Mouse (Mus musculus) CH12F3 (cell line): ENCODE results near the gene Tspan17.

ENCODE experiments used
- in situ Hi-C: fragments of 300-500 bp; cut with MboI; formaldehyde crosslinking; loops from 2 replicates; pipeline ENCODE4 v1.14.3; 2020; ENCODE audit warnings: low sequenced_read_pairs

Tspan17 gene

DNA sequence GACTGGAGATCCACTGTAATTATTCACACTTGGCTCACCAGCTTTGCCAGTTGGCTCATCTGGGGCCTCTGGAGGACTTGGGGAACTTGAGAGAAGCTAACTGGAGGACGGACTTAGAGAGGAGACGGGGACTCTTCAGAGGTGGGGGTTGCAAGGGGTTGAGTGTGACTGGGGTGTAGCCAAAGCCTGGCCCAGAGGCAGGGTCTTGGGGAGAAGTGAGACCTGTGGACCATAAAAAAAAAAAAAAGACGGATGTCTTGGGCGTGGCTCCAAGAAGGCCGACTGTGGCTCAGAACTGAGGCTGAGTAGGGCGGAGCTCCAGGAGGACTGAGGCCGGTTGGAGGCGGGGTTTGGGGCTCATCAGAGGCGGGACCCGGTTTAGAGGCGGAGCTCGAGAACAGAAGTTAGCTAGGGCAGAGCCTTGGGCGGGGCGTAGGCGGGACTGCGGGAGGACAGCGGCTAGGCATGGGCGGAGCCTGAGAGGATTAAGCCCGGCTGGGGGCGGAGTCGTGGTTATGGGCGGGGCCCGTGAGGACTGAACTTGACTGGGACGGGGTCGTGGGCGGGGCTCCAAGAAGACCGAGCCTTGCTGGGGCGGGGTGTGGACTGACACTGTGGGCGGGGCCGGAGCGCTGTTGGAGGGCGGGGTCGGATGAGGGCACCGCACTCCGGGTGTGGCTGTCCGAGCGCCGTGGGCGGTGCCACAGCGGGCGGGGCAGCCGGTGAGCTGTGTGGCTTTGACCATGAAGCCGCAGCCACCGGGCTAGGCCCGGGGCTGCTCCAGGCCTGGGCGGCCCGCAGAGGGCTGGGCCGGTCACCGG, at the start of gene Tspan17:
Gene Tspan17, plus strand, starts transcription at position 638 of the 821 bp plus-strand sequence.
- in situ Hi-C loops = no loop called here

- in situ Hi-C loops = no loop called here
Observed at GRCm38 (mm10) chr13:54746110-54746509, 43.1 kb upstream of the Tspan17 start.

DNA sequence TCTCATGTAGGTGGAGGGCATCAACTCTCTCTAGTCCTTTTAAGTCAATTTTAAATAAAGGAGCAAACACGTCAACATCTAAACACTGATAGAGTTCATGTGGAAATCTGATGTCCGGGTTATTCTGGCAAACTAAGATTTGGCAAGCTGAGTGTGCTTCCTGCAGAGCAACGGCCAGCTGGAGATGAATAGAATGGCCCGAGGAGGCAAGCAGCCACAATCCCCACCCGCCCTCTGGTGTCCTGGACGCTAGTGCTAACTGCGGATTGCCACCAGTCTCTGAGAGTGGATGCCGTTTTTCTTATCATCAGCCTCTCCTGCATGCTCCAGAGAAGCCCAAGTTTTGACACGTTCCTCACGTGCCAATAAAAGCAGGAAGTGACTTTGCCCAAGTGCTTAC, 42.3 kb upstream of the Tspan17 start:
- in situ Hi-C loops = no loop called here

- in situ Hi-C loops = no loop called here
Observed at GRCm38 (mm10) chr13:54748190-54748589, 41.0 kb upstream of the Tspan17 start.

GRCm38 (mm10) chr13:54748721-54749060, 40.5 kb upstream of the Tspan17 start:
- in situ Hi-C loops = no loop called here

- in situ Hi-C loops = no loop called here
Observed at GRCm38 (mm10) chr13:54749061-54749863, 39.9 kb upstream of the Tspan17 start.

DNA sequence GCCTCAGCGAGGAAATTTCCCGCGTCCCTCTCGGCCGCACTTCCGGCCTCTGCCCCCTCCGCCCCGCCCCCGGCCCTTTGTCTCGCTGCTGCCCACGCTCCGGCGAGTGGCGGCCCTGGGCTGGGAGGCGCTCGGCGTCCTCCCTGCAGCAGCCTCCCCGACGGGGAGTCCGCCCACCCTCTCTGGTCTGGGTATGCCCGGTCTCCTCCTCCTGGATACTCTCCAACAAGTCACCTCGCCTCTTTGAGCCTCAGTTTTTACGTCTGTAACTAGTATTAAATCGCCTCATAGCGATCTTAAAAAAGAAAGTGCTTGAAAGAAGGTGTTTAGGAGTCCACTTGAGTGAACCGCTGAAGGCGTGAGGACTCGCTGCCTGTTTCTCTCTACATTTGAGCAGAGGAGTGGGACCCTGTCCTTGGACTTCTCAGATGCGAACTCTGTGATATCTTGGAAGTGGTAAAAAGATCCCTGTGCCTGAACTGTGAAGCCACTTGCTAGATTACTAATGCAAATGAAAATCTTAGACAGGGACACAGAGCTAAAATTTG, 39.2 kb upstream of the Tspan17 start, which contains the start of gene Gprin1:
Gene Gprin1, minus strand, starts transcription at position 11 of the 548 bp plus-strand sequence.
- in situ Hi-C loops = no loop called here

- in situ Hi-C loops = no loop called here
Observed at GRCm38 (mm10) chr13:54750699-54751098, 38.5 kb upstream of the Tspan17 start.

DNA sequence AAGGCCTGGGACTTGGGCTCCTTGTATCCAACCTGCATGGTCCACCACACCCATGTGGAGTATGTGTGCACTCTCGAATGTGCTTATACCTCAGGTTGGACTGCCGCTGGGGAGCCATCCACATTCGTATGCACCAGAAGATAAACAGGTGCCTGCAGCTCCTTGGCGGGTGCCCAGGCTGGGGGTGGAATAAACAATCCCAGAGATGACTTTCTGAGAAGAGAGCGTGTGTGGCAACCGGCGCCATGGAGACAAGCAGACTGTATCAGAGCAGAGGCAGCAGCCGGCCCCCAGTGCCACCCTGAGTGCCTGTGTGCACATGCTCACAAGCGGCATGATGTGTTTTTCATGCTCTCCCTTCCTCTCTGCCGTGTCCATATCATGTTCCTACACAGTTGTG, 36.5 kb upstream of the Tspan17 start:
- in situ Hi-C loops = no loop called here

- in situ Hi-C loops = no loop called here
Observed at GRCm38 (mm10) chr13:54753733-54754132, 35.4 kb upstream of the Tspan17 start.

- in situ Hi-C loops = no loop called here
Observed at GRCm38 (mm10) chr13:54754169-54755080, 34.8 kb upstream of the Tspan17 start.

GRCm38 (mm10) chr13:54755201-54755830, 33.9 kb upstream of the Tspan17 start:
- in situ Hi-C loops = no loop called here

- in situ Hi-C loops = no loop called here
Observed at GRCm38 (mm10) chr13:54756156-54756712, 32.9 kb upstream of the Tspan17 start.

- in situ Hi-C loops = no loop called here
Observed at GRCm38 (mm10) chr13:54757093-54757830, 31.9 kb upstream of the Tspan17 start.

DNA sequence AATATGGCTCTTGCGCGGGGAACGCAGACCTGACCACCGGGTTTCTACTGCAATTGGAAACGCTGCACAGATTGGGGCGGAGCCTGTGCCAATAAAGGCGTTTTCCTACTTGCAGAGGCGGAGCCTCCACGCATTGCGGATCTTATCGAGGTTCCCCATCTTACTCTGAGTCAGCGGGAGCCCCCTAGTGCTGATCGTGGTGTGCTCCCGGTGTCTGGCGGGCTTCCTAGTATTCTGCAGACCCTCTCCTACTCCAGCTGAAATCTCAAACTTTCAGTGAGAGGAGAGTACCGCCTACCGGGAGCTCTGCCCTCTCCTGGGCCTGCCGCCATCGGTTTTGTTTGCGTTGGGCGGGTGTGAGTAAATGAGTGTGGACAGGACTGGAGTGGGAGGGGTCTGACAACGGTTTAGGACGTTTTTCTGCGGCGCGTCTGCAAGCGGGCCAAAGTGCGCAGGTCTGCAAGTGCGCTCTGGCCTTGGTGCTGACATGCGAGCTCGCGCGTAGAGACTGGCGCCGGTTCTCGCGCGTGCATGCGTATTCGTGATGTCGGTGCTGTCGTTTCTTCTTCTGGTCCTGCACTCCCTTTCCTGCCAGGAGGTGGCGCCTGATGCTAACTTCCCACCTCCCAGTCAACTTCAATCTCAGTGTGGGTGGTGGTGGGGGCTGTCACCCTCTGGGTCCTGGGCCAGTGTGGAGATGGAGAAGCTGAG, 31.0 kb upstream of the Tspan17 start:
- in situ Hi-C loops = no loop called here

- in situ Hi-C loops = no loop called here
Observed at GRCm38 (mm10) chr13:54758756-54759470, 30.3 kb upstream of the Tspan17 start.

DNA sequence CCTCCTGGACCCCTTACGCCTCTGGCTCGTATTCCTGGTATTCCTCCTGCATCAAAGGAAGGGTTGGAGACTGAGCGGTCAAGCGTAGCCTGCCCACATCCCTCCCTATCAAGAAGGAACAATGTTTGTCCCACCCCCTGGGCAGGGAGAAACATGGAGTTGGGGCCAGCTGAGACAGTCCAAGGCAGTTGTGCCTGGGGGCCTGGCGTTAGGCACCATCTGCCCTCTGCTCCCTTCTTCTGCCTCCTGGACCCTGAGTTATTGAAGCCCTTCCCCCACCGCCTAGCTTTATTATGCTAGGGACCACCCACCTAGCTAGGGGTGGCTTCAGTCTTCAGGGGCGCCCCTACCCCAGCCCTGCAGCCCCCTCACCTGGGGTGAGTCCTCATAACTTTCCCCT, 29.7 kb upstream of the Tspan17 start:
- in situ Hi-C loops = no loop called here
